Mouse (Mus musculus) c-Kit-positive CD71-negative TER-119-negative erythroid progenitor cells, embryonic 14.5 days (primary cell): ENCODE measurements around the gene Foxp1.

Source experiments
- DNase-seq: peaks from one replicate; pipeline ENCODE4 v3.0.0-alpha.2; 2013; ENCODE audit warnings: low read depth

Gene Foxp1

DNA sequence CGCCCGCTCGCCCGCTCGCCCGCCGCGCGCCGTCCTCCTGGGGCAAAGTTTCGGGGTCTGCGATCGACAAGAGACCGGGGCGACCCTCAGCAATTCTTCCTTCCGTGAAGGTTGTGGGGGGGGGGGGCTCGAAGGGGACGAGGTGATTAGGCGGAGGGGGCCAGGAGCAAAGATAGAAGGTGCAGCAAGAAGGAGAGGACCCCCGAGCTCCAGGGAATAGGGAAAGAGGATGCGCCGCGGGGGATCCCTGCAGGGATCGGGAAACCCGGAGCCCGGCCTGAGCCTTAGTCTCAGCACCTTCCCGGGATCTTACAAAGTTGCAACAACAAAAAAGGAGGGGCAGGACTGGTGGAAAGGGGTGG lies 1.9 kb downstream of the Foxp1 start:
- DNase-seq = no peak

DNA sequence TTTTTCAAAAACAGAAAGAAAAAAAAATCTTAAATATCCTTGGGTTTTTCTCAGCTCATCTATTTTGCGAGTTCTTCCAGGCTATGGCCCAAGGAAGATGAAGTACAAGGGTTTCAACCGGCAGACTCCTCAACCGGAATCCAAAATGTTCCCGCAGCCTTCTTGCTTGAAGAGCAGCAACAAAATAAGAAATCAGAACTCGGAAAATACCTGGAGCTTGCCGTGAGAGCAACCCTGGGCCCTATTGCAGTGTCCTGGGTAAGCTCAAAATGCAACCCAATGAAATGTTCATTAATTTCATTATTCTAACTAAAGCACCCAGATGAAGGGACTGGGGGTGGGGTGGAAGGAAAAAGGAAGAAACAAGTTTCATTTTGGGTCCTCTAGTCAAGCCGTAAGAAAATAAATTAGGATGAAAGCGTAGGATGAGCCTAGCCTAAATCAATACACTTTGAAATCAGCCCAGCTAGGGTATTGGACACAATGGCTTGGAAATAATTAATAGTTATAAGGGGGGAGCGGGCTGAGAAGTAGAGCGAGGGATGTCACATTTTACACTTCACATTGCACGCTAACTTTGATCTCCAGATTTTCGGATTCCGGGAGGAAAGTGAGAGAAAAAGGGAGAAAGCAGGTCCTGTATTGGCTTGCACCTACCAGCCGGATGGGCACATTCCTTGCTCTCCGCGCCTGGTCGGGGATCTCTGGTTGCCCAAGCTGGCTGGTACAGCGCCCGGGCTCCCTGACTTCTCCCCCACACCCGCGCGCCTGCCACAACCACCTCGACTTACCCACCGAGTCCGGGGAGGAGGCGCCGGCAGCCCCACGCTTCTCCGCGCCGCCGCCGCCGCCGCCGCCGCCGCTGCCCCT lies 2.5 kb downstream of the Foxp1 start:
- no peak for DNase-seq

DNA sequence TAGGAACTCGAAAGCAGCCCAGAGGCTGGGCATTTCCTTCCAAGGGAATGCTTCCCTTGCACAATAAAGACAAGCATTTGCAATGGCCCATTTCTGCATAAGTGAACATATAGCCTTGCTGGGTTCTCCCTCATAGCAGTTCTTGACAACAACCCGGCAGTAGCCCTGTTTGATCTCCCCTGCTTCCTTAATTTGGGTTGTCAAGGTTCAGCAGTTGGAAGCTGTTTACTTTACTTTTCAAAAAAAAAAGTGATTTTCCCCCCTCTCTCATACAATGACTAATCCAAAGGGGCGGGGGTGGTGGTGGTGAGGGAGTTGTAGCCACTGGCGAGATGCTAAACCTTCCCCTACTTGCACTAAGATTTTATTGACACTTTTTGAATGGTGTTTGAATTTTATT lies 3.5 kb downstream of the Foxp1 start:
- no peak for DNase-seq

DNA sequence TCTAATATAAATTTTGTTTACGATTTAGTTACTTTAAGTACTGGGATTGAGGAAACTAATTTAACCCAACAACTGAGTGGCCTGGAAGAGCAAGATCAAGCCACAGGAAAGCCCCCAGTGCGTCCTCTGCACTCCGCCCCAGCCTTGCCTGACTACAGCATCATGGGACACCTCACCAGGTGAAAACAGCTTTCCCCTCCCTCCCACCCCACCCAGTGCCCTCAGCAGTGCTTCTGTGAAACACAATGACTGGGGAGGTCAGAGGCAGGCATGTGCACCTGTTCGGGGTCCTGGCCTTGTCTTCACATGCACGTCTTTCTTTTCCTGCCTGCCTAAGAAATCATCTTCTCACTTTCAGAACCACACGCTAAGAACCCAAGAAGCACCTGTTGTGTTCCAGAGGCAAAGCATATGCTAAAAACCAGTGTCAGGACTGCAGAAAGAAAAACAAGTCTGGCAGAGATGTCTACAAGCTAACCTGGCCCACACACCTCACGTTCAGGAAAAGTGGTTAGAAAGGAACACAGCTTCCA lies 6.8 kb downstream of the Foxp1 start:
- DNase-seq = no peak

DNA sequence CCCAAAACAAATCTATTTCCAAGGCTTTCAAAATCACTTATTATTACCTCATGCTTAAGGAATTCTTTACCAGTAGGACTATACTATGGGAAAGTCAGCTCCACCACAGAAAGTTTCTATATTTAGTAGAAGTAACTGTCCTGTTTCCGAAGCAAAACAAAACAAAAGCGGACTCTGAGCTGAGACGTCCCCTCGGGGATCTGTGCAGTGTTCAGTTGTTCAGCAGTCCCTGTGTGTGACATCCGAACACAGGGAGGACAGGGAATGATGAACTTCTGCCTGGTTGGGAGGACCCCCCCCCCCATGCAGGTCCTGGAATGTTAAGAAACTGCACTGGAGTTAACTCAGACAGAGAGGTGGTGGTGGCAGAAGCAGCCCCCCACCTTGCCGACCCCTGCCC lies 10.7 kb downstream of the Foxp1 start:
- no peak for DNase-seq

DNA sequence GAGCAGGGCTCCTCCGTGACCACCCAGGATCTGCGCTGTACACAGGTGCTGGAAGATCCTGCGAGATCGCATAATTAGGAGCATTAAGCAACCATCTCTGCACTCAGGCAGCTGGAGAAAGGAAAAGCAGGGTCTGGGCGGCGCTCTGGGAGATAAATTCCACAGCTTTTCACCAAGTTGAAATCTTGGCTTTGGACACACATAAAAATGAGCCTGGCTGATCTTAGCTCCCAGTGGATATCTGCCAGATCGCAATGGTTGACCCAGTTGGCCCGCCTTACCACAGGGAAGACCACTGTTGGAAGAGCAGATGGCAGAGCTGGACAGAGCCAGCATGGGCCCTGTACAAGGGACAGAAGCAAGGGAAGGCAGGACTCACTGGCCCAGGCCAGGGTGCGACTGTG lies 13.3 kb downstream of the Foxp1 start:
- no peak for DNase-seq

DNA sequence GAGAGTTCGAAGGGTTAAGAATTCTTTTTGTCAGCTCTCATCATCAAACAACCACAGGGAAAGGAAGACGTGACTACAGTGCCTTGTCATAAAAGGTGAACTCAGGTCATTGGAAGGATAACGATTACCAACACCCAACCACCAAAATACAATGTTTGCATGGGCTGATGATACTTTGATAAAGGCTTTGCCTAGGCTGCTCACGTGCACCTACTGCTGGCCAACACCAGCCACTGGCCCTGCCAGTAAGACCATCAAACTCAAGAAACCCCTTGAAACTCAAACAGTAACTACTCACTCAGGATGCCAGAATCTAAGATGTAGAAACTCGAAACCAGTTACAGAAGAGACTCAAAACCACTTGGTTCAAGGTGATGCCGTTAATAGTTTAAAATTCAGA lies 15.7 kb downstream of the Foxp1 start:
- DNase-seq = no peak

DNA sequence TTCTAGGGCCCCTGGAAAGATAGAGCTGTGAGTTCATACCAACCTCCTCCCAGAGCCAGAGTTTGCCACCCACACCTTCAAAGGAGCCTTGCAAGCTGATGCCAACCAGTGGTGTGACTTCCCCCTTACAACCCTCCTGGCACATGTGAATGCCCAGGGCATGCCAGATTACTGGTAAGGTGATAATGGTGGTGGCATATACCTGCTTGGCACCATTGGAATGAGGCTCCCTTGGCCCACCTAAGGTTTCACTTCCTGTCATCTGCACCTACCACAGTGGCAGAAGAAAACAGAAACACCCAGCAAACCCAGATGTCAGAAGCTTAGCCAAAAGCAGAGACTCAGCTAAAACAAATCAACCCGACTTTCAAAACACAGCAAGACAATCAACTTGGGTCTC lies 18.8 kb downstream of the Foxp1 start:
- DNase-seq = no peak

DNA sequence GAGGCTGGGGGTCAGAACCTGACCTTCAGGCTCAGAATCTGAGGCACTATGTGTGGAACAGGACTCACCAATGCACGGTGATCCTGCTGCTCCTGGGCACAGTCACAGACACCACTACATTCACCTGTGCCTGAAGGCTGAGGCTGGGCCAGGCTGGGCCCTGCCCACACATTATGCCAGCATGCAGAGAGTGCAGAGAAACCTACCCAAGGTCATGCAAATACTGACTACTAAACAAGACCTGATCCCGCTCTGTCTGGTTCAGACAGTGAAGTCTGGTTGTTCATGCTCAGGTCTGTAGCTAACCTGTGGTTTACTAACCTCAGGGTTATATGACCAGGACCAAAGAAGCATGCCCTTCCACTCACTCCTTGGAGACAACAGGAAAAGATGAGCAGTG lies 19.8 kb downstream of the Foxp1 start:
- no peak for DNase-seq

DNA sequence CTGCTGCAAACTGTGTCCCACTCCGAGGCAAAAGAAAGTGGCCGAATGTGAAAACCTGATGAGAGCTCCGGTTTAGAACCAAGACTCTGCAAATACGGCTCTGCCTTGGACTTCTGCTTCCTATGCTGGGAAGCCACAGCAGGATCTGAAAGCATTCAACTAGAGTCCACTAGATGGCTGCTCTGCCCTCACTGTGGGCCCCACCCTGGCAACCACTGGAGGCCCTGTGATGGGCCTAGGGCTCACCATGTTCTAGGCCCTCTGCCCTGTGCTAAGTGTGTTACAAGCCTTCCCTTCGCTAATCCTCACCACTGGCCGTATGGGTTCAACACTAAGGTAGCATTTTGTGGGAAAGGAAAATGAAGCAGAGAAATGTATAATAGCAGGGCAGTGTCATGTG lies 20.2 kb downstream of the Foxp1 start:
- no peak for DNase-seq

DNA sequence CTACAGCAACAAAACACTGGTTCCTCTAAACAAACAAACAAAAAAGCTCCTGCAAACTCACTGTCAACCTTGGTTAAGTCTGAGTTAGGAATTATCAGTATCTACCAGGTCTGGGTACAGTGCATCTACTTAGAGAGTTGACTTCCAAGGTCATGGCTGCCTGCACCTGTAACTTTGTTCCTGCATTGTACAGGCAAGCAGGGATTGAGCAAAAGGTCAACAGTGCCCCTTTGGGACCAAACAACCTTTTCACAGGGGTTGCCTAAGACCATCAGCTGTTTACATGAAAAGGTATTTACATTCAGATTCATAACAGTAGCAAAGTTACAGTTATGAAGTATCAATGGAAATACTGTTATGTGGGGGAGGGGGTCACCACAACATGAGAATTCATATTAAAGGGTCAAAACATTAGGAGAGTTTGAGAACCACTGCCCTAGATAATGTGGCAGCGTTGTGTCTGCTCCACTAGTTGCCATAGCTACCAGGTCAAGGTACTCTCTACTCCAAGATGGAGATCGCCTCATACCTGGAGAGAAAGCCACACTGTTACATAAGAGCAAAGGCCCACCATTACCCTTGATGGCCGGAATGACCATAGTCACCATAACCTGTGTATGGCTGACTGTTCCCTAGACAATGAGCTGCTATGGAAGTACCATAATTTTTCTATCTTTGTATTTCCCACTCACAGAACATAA lies 21.8 kb downstream of the Foxp1 start:
- no peak for DNase-seq

DNA sequence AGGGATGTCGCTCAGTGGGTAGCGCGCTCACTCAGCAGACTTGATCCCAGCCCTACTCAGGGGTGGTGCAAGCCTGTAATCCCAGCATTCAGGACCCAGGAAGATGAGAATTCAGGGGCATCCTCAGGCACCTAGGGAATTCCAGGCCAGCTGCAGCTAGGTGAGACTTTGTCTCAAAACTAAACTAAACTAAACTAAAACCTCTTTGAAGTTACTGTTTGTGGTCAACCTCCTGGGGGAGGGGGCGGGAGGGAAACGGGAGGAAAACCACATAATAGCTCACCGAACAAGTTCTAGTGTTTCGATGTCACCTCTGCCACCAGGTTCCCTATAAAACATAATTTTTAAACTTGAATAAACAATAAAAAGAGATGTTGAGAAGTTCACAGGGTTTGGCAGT lies 24.4 kb downstream of the Foxp1 start:
- DNase-seq = no peak

DNA sequence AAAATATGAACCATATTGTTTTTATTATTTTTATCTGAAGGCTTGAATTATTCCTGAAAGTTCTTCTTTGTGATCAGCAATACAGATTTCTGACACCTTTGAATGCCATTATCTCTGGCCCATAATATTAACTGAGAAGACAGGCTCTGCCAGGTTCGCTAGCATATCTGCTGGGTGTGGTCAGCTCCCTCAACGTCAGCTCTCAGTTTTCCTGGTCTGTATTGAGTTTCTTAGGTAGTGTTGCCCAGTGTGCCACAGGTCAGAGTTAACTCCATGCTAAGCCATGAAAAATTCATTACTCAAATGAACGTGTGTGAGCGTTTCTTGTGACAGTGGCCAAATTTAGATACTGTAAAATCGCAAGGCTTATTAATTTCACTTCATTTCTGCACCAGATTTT lies 26.4 kb downstream of the Foxp1 start:
- no peak for DNase-seq

DNA sequence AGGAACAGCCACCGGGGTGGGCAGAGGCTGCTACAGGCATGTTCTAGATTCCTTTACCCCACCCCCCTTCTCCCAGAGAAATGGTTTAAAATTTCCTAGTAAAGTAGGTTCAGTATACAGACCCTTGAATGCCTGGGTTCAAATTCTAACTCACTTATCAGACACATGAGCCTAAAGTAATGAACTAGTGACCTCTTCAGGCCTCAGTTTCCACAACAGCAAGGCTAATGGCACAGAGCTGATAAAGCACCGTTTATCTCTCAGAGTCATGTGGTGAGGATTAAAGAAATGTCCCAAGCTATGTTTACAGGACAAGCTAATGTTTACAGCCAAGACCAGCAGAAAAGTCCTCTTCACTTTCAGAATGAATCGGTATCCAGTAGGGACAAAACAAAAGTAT lies 29.6 kb downstream of the Foxp1 start:
- DNase-seq = no peak

DNA sequence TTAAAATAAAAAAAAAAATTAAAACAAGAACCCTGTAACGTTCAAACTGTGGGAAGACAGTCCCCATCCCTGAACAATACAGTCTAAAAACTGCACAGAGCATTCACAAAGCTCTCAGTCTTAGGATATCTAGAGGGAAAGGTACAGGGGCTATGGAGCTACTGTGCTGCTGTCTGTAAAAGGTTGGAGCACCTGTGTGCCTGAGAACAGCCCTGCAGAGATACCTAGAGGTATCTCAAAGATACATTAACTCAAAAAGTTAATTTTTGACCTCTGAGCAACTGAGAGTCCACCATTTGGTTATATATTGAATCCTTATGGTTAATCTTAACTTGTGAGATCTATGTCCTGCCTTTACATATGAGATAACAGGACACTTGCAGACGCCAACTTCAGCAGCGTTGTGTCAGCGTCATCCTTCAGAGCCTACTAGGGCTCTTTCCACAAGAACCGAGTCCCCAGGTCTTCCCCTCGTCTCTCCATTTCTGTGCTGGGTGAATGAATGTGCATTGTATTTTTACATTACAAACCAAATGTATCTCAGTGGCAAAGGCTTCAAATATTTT lies 30.5 kb downstream of the Foxp1 start:
- DNase-seq = no peak

DNA sequence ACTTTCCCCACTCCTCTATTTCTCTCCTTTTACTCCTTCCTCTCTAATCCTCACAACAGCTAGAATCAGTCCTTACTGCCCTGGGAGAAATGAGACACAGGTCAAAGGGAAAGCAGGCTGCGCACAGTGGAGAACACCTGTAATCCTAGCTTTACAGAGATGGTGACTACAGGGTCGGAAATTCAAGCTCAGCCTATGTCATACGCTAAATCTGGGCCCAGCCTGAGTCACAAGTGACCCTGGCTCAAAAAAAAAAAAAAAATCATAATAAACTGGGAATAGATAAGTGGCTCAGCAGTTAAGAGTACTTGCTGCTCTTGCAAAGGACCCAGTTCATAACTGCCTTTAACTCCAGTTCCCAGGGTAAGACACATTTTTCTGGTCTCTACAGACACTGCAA lies 31.4 kb downstream of the Foxp1 start:
- no peak for DNase-seq

DNA sequence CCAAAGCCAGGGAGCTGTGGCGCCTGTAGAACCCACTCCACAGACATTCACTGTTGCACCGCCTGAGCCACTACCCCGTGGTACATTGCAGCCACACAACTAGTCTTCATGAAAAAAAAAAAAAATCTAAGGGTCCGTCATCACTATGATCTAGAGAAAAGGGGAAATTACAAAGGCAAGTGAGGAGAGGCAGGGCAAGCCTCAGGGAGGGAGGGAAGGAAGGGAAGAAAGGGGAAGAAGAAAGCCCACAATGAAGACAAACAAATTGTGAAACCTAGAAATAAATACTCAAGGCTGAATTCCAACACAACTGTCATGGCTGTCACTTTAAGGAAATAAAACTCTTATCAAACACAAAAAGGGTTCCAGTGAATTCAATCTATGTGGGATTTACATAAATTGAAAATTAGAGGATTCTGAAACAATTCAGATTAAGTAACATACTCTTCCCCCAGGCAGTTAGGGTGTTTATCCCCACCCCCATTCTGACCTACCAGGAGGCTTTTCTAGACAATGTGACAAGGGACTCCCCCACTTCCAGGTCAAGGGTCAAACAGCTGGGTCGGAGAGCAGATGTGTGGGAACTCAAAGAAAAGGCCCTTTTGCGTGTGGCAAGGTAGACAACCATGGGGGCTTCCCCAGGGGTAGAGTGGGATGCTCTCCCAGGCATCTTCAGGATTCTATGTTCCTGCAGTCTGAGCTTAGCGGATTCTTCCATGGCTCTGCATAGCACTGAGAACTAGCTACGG lies 32.4 kb downstream of the Foxp1 start:
- no peak for DNase-seq

DNA sequence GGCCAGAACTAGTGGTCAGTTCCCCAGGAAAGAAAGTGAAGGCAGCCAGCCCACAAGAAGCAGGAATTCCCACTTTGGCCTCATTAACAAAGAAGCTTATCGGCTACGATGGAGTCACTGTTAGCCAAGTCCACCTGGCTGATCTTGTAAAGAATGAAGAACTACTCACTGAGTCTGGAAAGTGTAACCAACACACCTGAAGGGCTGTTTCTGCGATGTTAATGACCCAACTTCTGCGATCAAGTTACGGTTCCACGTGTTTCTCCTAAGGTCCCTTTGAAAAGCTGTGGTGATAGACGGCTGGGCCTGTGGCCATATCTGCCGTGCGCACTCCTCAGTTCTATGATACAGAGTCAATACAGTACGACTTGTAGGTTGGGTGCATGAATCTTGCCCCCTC lies 33.1 kb downstream of the Foxp1 start:
- no peak for DNase-seq

DNA sequence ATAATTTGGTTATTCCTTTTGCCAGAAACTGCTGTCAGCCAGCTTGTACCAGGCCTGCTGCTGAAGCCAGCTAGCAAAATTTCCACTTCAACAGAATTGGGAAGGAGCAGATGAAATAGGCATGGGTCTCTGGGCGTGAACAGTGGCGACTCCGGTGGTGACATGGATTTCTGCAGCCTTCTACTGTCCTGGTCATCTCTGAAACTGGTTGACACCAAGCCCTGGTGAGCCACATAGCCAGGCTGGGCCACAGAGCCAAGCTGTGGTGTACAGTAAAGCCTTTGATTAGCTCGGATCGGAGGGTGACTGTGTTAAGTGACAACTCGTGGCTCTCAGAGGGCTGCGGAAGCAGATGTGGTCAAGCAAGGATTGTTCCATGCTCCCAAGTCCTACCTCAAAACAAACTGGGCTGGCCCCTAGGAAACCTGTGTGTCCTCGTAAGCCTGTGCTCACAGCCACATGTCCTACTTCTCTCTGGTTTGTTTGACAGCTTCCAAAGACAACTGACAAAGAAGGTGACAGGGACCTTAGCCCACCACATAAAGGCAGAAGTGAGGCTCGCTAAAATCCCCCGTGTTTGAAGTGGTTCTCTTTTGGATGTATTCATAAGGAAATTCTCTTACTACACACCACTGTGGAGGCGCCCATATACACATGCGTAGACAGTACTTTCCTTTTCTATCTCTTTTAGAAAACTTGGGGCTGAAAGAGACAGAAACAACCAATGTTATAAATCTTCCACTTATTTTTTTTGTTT lies 36.5 kb downstream of the Foxp1 start:
- no peak for DNase-seq

DNA sequence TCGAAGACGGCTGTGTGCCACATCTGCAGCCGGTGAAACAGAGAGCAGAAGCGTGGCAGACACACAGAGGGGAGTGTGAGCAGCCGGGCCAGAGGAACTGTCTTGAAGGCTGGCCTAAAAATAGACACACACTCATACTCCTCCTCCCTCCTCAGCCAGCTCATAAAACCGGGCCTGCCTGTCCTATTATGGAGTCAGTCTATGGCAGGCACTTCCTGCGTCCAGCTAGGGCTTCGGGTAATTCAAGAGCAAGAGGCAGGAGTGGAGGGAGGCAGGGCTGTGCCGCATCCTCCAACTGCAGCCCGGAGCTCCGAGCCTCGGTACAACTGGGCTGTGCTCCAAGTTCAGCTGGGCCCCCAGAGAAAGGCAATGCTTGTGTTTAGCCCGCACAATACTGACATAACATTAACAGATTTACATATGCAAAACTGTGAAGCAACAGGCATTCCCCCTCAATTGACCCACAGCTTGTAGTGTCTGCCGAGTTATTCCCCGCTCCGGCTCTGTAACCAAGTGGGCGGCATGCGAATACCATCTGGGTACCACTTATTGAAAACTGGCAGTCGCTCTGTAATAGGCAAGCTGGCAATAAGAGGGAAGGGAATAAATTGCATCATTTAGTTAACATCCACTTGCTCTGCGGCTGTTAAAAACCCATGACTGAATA lies 37.2 kb downstream of the Foxp1 start:
- DNase-seq = peak; percentile 51

DNA sequence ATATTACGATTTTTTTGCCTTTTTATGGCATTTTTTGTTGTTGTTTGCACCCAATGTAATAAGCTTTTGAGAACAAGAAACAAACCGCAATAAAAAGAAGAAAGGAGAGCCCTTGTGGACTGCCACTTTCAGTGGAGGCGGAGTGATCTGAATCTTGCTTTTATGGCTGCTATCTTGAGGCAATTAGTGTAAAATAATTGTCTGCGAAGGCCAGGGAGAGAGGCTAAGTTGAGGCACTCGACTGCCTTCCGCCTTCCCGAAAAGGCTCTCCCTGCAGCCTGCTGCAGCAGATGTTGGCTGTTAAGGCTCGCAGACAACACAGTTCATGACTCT lies 37.7 kb downstream of the Foxp1 start:
- no peak for DNase-seq
